Mouse (Mus musculus): ENCODE results near the gene Rab22a. TPM values are rescaled to one million over a fixed set of nuclear protein-coding genes. Genes with fewer than 3 reads are reported as not detected.
A peak's percentile ranks its signal among the peaks of the same experiment; 100 is the strongest.

The Rab22a gene
- polyA plus RNA-seq, 2 experiments = 23.9 to 49.4 TPM

GRCm38 (mm10) chr2:173734426-173734825 lies 74.9 kb downstream of the Rab22a start:
- H3K9me3 ChIP-seq (ENCODE audit: control insufficient read depth, low read length) = no peaks in the 10 kb centered on the region
- H3K27ac ChIP-seq (replicated peaks; ENCODE audit: low read depth, low read length) = no peak overlapping the region
- H3K36me3 ChIP-seq (ENCODE audit: control insufficient read depth, insufficient read depth, low read length) = no peaks in the 10 kb centered on the region
- H3K27me3 ChIP-seq (ENCODE audit: control insufficient read depth, insufficient read depth, low read length) = no peaks in the 10 kb centered on the region
- H3K4me2 ChIP-seq (replicated peaks; ENCODE audit: low read depth, low read length, severe bottlenecking) = no peak overlapping the region
- DNase-seq (ENCODE audit: low spot score) (no peak), ATAC-seq (ENCODE audit: low FRiP score, low read depth) (no peak)
- WGBS = 20% methylated on average over 2 of the region's 2 CpGs
- no peak overlapping the region for H3K4me3 ChIP-seq (replicated peaks; ENCODE audit: low read length)
- no peak overlapping the region for H3K9ac ChIP-seq (ENCODE audit: low read depth, low read length, severe bottlenecking)
- TF ChIP-seq POLR2A (IDR thresholded peaks at IDR 0.05; ENCODE audit: borderline replicate concordance, extremely low read depth, insufficient read depth, insufficient read length) = no peak
- peaks cover 8% of the 10 kb centered on the region for H3K4me1 ChIP-seq (ENCODE audit: control insufficient read depth, insufficient read depth, low read length)

GRCm38 (mm10) chr2:173737222-173737989 lies 77.8 kb downstream of the Rab22a start, which contains the start of gene Vapb:
Vapb (plus strand) TSS chr2:173737511.
- no peaks in the 10 kb centered on the region for H3K27me3 ChIP-seq (ENCODE audit: control insufficient read depth, insufficient read depth, low read length)
- peak; percentile 99 for ATAC-seq (ENCODE audit: low FRiP score, low read depth)
- WGBS = 1% methylated on average over 59 of the region's 70 CpGs
- H3K36me3 ChIP-seq (ENCODE audit: control insufficient read depth, insufficient read depth, low read length) = no peaks in the 10 kb centered on the region
- peak within 1 kb of the TSS; percentile 76 for H3K4me2 ChIP-seq (replicated peaks; ENCODE audit: low read depth, low read length, severe bottlenecking)
- no peaks in the 10 kb centered on the region for H3K9me3 ChIP-seq (ENCODE audit: control insufficient read depth, low read length)
- peak; percentile 98 for DNase-seq (ENCODE audit: low spot score)
- peaks cover 9% of the 10 kb centered on the region for H3K4me1 ChIP-seq (ENCODE audit: control insufficient read depth, insufficient read depth, low read length)
- H3K4me3 ChIP-seq (replicated peaks; ENCODE audit: low read length) = peak within 1 kb of the TSS; percentile 95
- TF ChIP-seq POLR2A (IDR thresholded peaks at IDR 0.05; ENCODE audit: borderline replicate concordance, extremely low read depth, insufficient read depth, insufficient read length) = no peak
- peak within 1 kb of the TSS; percentile 88 for H3K9ac ChIP-seq (ENCODE audit: low read depth, low read length, severe bottlenecking)
- H3K27ac ChIP-seq (replicated peaks; ENCODE audit: low read depth, low read length) = peak within 1 kb of the TSS; percentile 75

DNA sequence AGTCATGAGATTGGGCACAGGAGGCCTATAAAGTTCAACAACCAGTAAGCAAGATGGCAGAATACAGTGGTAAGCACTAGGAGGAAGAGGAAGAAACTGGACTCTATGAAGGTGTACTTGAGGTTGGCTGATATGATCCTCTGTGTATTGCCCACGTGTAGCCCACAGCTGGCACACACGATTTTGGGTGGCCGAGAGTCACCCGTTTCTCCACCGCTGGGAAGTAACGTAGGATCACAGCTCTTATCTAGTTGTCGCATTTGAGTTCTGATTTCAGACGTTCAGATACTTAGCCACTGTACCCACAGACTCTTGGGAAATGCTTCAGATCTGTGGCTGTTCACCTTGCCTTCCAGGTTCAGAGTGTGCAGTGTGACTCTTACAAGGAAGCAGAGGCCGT lies 78.7 kb downstream of the Rab22a start:
- no peaks in the 10 kb centered on the region for H3K27me3 ChIP-seq (ENCODE audit: control insufficient read depth, insufficient read depth, low read length)
- TF ChIP-seq POLR2A (IDR thresholded peaks at IDR 0.05; ENCODE audit: borderline replicate concordance, extremely low read depth, insufficient read depth, insufficient read length) = no peak
- H3K27ac ChIP-seq (replicated peaks; ENCODE audit: low read depth, low read length) = no peak overlapping the region
- H3K4me3 ChIP-seq (replicated peaks; ENCODE audit: low read length) = peak overlapping the region; percentile 95
- no peak for ATAC-seq (ENCODE audit: low FRiP score, low read depth)
- peaks cover 15% of the 10 kb centered on the region for H3K4me1 ChIP-seq (ENCODE audit: control insufficient read depth, insufficient read depth, low read length)
- WGBS = 85% methylated on average over 9 of the region's 9 CpGs
- H3K4me2 ChIP-seq (replicated peaks; ENCODE audit: low read depth, low read length, severe bottlenecking) = peak overlapping the region; percentile 76
- H3K9ac ChIP-seq (ENCODE audit: low read depth, low read length, severe bottlenecking) = peak overlapping the region; percentile 88
- no peak for DNase-seq (ENCODE audit: low spot score)
- no peaks in the 10 kb centered on the region for H3K36me3 ChIP-seq (ENCODE audit: control insufficient read depth, insufficient read depth, low read length)
- no peaks in the 10 kb centered on the region for H3K9me3 ChIP-seq (ENCODE audit: control insufficient read depth, low read length)

DNA sequence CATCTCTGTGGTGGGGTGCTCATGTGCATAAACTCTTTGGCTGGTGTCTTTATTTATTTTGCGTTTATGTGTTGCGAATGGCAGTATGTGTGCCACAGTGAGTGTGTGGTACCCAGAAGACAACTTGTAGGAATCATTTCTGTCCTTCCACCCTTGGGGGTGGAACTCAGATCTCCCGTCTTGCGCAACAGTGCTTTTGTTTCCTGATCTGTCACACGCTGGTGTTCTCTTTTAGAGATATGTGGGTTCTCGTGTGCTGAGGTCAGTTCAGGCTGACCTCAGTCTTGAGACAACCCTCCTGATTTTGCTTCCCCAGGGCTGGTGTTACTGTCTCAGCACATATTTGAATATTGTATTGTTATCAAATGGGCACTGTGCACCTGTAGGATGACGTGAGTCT lies 79.5 kb downstream of the Rab22a start:
- Histone ChIP-seq H3K27me3 (ENCODE audit: control insufficient read depth, insufficient read depth, low read length) (no peaks in the 10 kb centered on the region), H3K4me1 (ENCODE audit: control insufficient read depth, insufficient read depth, low read length) (peaks cover 15% of the 10 kb centered on the region), H3K4me2 (replicated peaks; ENCODE audit: low read depth, low read length, severe bottlenecking) (no peak overlapping the region), H3K27ac (replicated peaks; ENCODE audit: low read depth, low read length) (no peak overlapping the region), H3K9ac (ENCODE audit: low read depth, low read length, severe bottlenecking) (no peak overlapping the region), H3K4me3 (replicated peaks; ENCODE audit: low read length) (no peak overlapping the region), H3K36me3 (ENCODE audit: control insufficient read depth, insufficient read depth, low read length) (no peaks in the 10 kb centered on the region), H3K9me3 (ENCODE audit: control insufficient read depth, low read length) (no peaks in the 10 kb centered on the region)
- ATAC-seq (ENCODE audit: low FRiP score, low read depth) = no peak
- no peak for DNase-seq (ENCODE audit: low spot score)
- WGBS = 97% methylated on average over 7 of the region's 7 CpGs
- TF ChIP-seq POLR2A (IDR thresholded peaks at IDR 0.05; ENCODE audit: borderline replicate concordance, extremely low read depth, insufficient read depth, insufficient read length) = no peak

GRCm38 (mm10) chr2:173742090-173742489 lies 82.5 kb downstream of the Rab22a start:
- TF ChIP-seq POLR2A (IDR thresholded peaks at IDR 0.05; ENCODE audit: borderline replicate concordance, extremely low read depth, insufficient read depth, insufficient read length) = no peak

More at GRCm38 (mm10) chr2:173742090-173742489, 82.5 kb downstream of the Rab22a start:
- Histone ChIP-seq H3K4me2 (replicated peaks; ENCODE audit: low read depth, low read length, severe bottlenecking) (no peak overlapping the region), H3K4me3 (replicated peaks; ENCODE audit: low read length) (no peak overlapping the region), H3K4me1 (ENCODE audit: control insufficient read depth, insufficient read depth, low read length) (peaks cover 15% of the 10 kb centered on the region), H3K9ac (ENCODE audit: low read depth, low read length, severe bottlenecking) (no peak overlapping the region), H3K9me3 (ENCODE audit: control insufficient read depth, low read length) (no peaks in the 10 kb centered on the region), H3K36me3 (ENCODE audit: control insufficient read depth, insufficient read depth, low read length) (no peaks in the 10 kb centered on the region), H3K27ac (replicated peaks; ENCODE audit: low read depth, low read length) (0 out of 2 replicates have a peak overlapping the region, but pooled peaks have one; percentile 5), H3K27me3 (ENCODE audit: control insufficient read depth, insufficient read depth, low read length) (no peaks in the 10 kb centered on the region)
- DNase-seq (ENCODE audit: low spot score) = no peak
- 65% methylated on average over 13 of the region's 13 CpGs for WGBS
- ATAC-seq (ENCODE audit: low FRiP score, low read depth) = no peak

Measured in limb, embryonic 14.5 days (tissue).